22 mouse cellular contexts compared by ENCODE assay signal in the genomic region with DNA sequence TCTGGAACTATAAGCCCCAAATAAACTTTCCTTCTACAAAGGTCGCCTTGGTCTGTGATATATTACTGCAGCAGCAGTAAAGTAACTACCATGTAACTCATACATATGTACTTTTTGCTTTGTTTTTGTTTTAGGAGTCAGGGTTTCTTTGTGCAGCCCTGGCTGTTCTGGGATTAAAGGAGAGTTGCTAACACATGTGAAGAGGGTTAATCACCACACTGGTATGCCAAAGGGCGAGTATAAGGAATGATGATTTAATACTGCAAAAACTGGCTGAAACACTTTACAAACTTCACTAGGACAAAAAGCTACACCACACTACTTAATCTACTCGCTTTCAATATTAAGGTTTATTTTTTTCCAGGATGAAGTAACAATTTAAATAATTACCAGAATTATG. TPM values are rescaled to one million over a fixed set of nuclear protein-coding genes. Genes with fewer than 3 reads are reported as not detected.
A peak's percentile ranks its signal among the peaks of the same experiment; 100 is the strongest.
DNase-seq lines count a peak whose midpoint lies in the region; ATAC-seq and TF ChIP-seq lines count a peak whose summit lies in the region.
"Had no signal": no experiment of that assay in that cellular context is flagged by ENCODE, and none has a peak within 500 bp of the region (broad histone marks: within the 10 kb centered on the region; RNA-seq: fewer than 3 reads in every experiment).

No protein-coding gene starts in this region.

- no peak overlapping the region for H3K4me2 ChIP-seq in heart, embryonic 13.5 days
- H3K4me2 ChIP-seq in liver, postnatal 0 days (ENCODE audit: low read depth, low read length): peak overlapping the region; percentile 35; the same call in 1 of the 2 replicates
- H3K4me2 ChIP-seq: embryonic facial prominence, embryonic 12.5 days; embryonic facial prominence, embryonic 15.5 days; forebrain, embryonic 13.5 days; heart, embryonic 12.5 days; hindbrain, embryonic 12.5 days; hindbrain, embryonic 15.5 days had no signal

- intact Hi-C loops in heart, postnatal 36 days (cut with DNase I): loop anchor here (1.0 to 10.0 kb wide), 2 partner anchors 96 to 324 kb away; partner anchors contain the start of genes Man2b1, Wdr83 and Wdr83os

- H3K9me3 ChIP-seq in heart, embryonic 13.5 days: no peaks in the 10 kb centered on the region
- H3K9me3 ChIP-seq in liver, postnatal 0 days (ENCODE audit: low read length): no peaks in the 10 kb centered on the region
- H3K9me3 ChIP-seq: embryonic facial prominence, embryonic 12.5 days; embryonic facial prominence, embryonic 15.5 days; forebrain, embryonic 10.5 days; forebrain, embryonic 13.5 days; heart, embryonic 12.5 days; hindbrain, embryonic 12.5 days; hindbrain, embryonic 15.5 days had no signal

- no peak for ATAC-seq in heart, embryonic 13.5 days (ENCODE audit: extremely low read depth, insufficient number of reproducible peaks, low FRiP score, low TSS enrichment)
- no peak for ATAC-seq in liver, postnatal 0 days
- ATAC-seq in monocyte, adult 5-6 weeks (replicated peaks; ENCODE audit: insufficient number of reproducible peaks, low FRiP score, low TSS enrichment, poor library complexity, severe bottlenecking): no peak
- ATAC-seq: forebrain, embryonic 13.5 days; forebrain, embryonic 16.5 days had no signal

- peaks cover 26% of the 10 kb centered on the region for H3K36me3 ChIP-seq in heart, embryonic 13.5 days
- H3K36me3 ChIP-seq in liver, postnatal 0 days (replicated peaks; ENCODE audit: insufficient read depth, low read length): peaks cover 3% of the 10 kb centered on the region; the same call in 1 of the 2 replicates
- H3K36me3 ChIP-seq: embryonic facial prominence, embryonic 15.5 days; hindbrain, embryonic 15.5 days had no signal

- no peak overlapping the region for H3K4me3 ChIP-seq in heart, embryonic 13.5 days
- no peak overlapping the region for H3K4me3 ChIP-seq in liver, postnatal 0 days (ENCODE audit: low read depth, low read length)
- H3K4me3 ChIP-seq: embryonic facial prominence, embryonic 12.5 days; embryonic facial prominence, embryonic 15.5 days; erythroblast, embryonic 14.5 days; forebrain, embryonic 10.5 days; forebrain, embryonic 13.5 days; gastrocnemius, adult 2 months; heart, embryonic 12.5 days; hindbrain, embryonic 12.5 days; hindbrain, embryonic 15.5 days had no signal

- H3K27me3 ChIP-seq in heart, embryonic 13.5 days (replicated peaks): no peaks in the 10 kb centered on the region
- no peaks in the 10 kb centered on the region for H3K27me3 ChIP-seq in liver, postnatal 0 days (ENCODE audit: insufficient read depth, low read length)
- H3K27me3 ChIP-seq: embryonic facial prominence, embryonic 12.5 days; embryonic facial prominence, embryonic 15.5 days; forebrain, embryonic 13.5 days; heart, embryonic 12.5 days; hindbrain, embryonic 12.5 days; hindbrain, embryonic 15.5 days had no signal

- H3K9ac ChIP-seq in heart, embryonic 13.5 days: 0 out of 2 replicates have a peak overlapping the region, but pooled peaks have one; percentile 10
- H3K9ac ChIP-seq in liver, postnatal 0 days (replicated peaks): no peak overlapping the region
- H3K9ac ChIP-seq: embryonic facial prominence, embryonic 12.5 days; embryonic facial prominence, embryonic 15.5 days; forebrain, embryonic 13.5 days; heart, embryonic 12.5 days; hindbrain, embryonic 12.5 days; hindbrain, embryonic 15.5 days had no signal

- H3K4me1 ChIP-seq in heart, embryonic 13.5 days: peaks cover 23% of the 10 kb centered on the region
- H3K4me1 ChIP-seq in liver, postnatal 0 days (ENCODE audit: insufficient read depth): peaks cover 8% of the 10 kb centered on the region
- H3K4me1 ChIP-seq: embryonic facial prominence, embryonic 12.5 days; embryonic facial prominence, embryonic 15.5 days; hindbrain, embryonic 15.5 days had no signal

- WGBS in heart, embryonic 13.5 days: 64% methylated on average over 3 of the region's 3 CpGs
- 66% methylated on average over 3 of the region's 3 CpGs for WGBS in liver, postnatal 0 days (ENCODE audit: insufficient replicate concordance)

- no peak for TF ChIP-seq EP300 in liver, postnatal 0 days (IDR thresholded peaks at IDR 0.05; ENCODE audit: low read depth)

- no peak for DNase-seq in heart, postnatal 36 days
- DNase-seq in liver, postnatal 0 days: no peak
- DNase-seq in liver: no peak
- DNase-seq in NIH3T3 (ENCODE audit: low read depth): peak; percentile 52
- peak; percentile 15 for DNase-seq in fibroblast of lung, adult 2 months (ENCODE audit: low read depth)
- DNase-seq in layer of hippocampus, adult 18-20 months (ENCODE audit: low spot score in 2 of 2): no peak
- DNase-seq: cerebellum, adult 11 months; cerebellum, adult 2 months; cerebellum, adult 9-11 months; gastrocnemius, adult 2 months; gastrocnemius, postnatal 14 days had no signal

- no peak overlapping the region; the same call in 1 of the 2 replicates for H3K27ac ChIP-seq in heart, embryonic 13.5 days (replicated peaks)
- H3K27ac ChIP-seq in liver, postnatal 0 days (ENCODE audit: low read depth): 0 out of 2 replicates have a peak overlapping the region, but pooled peaks have one; percentile 16
- H3K27ac ChIP-seq: embryonic facial prominence, embryonic 12.5 days; embryonic facial prominence, embryonic 15.5 days; forebrain, embryonic 10.5 days; forebrain, embryonic 13.5 days; gastrocnemius, adult 2 months; hindbrain, embryonic 12.5 days; hindbrain, embryonic 15.5 days had no signal

- no peak for TF ChIP-seq CTCF in liver, postnatal 0 days (IDR thresholded peaks at IDR 0.05; ENCODE audit: low read depth)

RNA-seq across cellular contexts. Expression of gene Mylk3, which starts 22.4 kb away (rescaled TPM):
- polyA plus RNA-seq in heart, embryonic 13.5 days (2015; fragmentation: Nextera tagmentation; extraction: Ambion mirVana): 197 and 216 TPM in 2 replicates
- total RNA-seq in heart, postnatal 36 days (2021): 100 to 1,000 TPM; 418 to 460 TPM
- polyA plus RNA-seq in liver, postnatal 0 days (2015; fragmentation: Nextera tagmentation; extraction: Ambion mirVana): 21.2 and 24.2 TPM in 2 replicates
- 1 to 10 TPM; 3.5 to 4.0 TPM for total RNA-seq in layer of hippocampus, adult 18-20 months (2021)
- 0.10 to 13.1 TPM (median 7.9 TPM) in 3 replicates for total RNA-seq in monocyte, adult 5-6 weeks (2017)

RNA-seq across cellular contexts. Expression of gene 4921524J17Rik, which starts 24.1 kb away (rescaled TPM):
- 52.9 and 62.3 TPM in 2 replicates for polyA plus RNA-seq in heart, embryonic 13.5 days (2015; fragmentation: Nextera tagmentation; extraction: Ambion mirVana)
- total RNA-seq in heart, postnatal 36 days (2021): 10 to 100 TPM; 19.7 to 20.9 TPM
- 16.5 and 17.7 TPM in 2 replicates for polyA plus RNA-seq in liver, postnatal 0 days (2015; fragmentation: Nextera tagmentation; extraction: Ambion mirVana)
- total RNA-seq in layer of hippocampus, adult 18-20 months (2021): 10 to 100 TPM; 13.6 to 16.9 TPM
- 22.8 to 81.0 TPM (median 62.0 TPM) in 3 replicates for total RNA-seq in monocyte, adult 5-6 weeks (2017)

Comparison
In these comparisons a context has a peak if more than half of its experiments do, and no peak if none do; other contexts are left out.
1. DNase-seq: peak in NIH3T3 (single experiment) and fibroblast of lung, adult 2 months (single experiment); none in heart, postnatal 36 days (0 of 2), liver, postnatal 0 days (single experiment), liver (single experiment) and layer of hippocampus, adult 18-20 months (0 of 2).
2. RNA of gene Mylk3, which starts 22.4 kb away (total RNA-seq): 418 to 460 TPM in heart, postnatal 36 days; 0.10 to 13.1 TPM in monocyte, adult 5-6 weeks and 3.5 to 4.0 TPM in layer of hippocampus, adult 18-20 months; every median in the first group is over 10 times any median in the second.